Mouse (Mus musculus) liver, embryonic 11.5 days (tissue): ENCODE data around the gene Sgsm3. TPM values are rescaled to one million over a fixed set of nuclear protein-coding genes. Genes with fewer than 3 reads are reported as not detected.

Experiments used
- ATAC-seq: fragments of 200-750 bp; cut with Nextera tagmentation; replicated peaks from 2 replicates; pipeline ENCODE4 v1.8.0; 2017; ENCODE audit warnings: moderate number of reproducible peaks, mild to moderate bottlenecking, moderate TSS enrichment, moderate library complexity; ENCODE audit not compliant: low FRiP score
- DNase-seq: peaks from one replicate; pipeline ENCODE4 v3.0.0-alpha.2; 2017; ENCODE audit warnings: low spot score
- H3K27ac ChIP-seq: fragments of 300-500 bp; sonication (generic); 2 replicates; pipeline ENCODE4 v1.5.1; 2014; ENCODE audit warnings: mild to moderate bottlenecking, low read depth, low read length, control low read depth
- H3K27me3 ChIP-seq: fragments of 300-500 bp; sonication (generic); replicated peaks from 2 replicates; pipeline ENCODE4 v1.6.1; 2014; ENCODE audit warnings: low read length, mixed read lengths; ENCODE audit not compliant: control insufficient read depth, insufficient read depth
- H3K36me3 ChIP-seq: fragments of 300-500 bp; sonication (generic); 2 replicates; pipeline ENCODE4 v1.6.1; 2014; ENCODE audit warnings: mild to moderate bottlenecking, low read length, moderate library complexity, mixed read lengths; ENCODE audit not compliant: control insufficient read depth, insufficient read depth
- H3K4me1 ChIP-seq: fragments of 300-500 bp; sonication (generic); replicated peaks from 2 replicates; pipeline ENCODE4 v1.6.1; 2014; ENCODE audit warnings: low read length, mixed read lengths; ENCODE audit not compliant: control insufficient read depth, insufficient read depth
- H3K4me2 ChIP-seq: fragments of 300-500 bp; sonication (generic); 2 replicates; pipeline ENCODE4 v1.6.1; 2014; ENCODE audit warnings: mild to moderate bottlenecking, control low read depth, moderate library complexity
- H3K4me3 ChIP-seq: fragments of 300-500 bp; sonication (generic); 2 replicates; pipeline ENCODE4 v1.5.1; 2014; ENCODE audit warnings: low read depth, low read length, control low read depth
- H3K9ac ChIP-seq: fragments of 300-500 bp; sonication (generic); 2 replicates; pipeline ENCODE4 v1.6.1; 2014; ENCODE audit warnings: low read depth, low read length, control low read depth
- H3K9me3 ChIP-seq: fragments of 300-500 bp; sonication (generic); 2 replicates; pipeline ENCODE4 v1.6.1; 2016; ENCODE audit warnings: low read length, inconsistent platforms, mixed read lengths; ENCODE audit not compliant: control insufficient read depth
- WGBS: fragments of 180-500 bp; shearing (Covaris S2); extraction: QIAGEN DNeasy Blood & Tissue Kit; methylation state at CpG from one replicate; pipeline ENCODE4 v1.1.7; 2014; 5-methylcytosine and 5-hydroxymethylcytosine counted together
- polyA plus RNA-seq: library from polyadenylated mRNA; unstranded; fragments of >200 nt; fragmentation: Nextera tagmentation; extraction: Ambion mirVana; gene quantifications from 2 replicates; pipeline ENCODE4 v1.2.1, GENCODE M21; 2014

Sgsm3 gene
- polyA plus RNA-seq, 1 experiment from 2014 or later = 28.8 TPM

- ATAC-seq (no peak), DNase-seq (no peak)
- no peak overlapping the region for H3K4me3 ChIP-seq
- H3K4me1 ChIP-seq = no peaks in the 10 kb centered on the region
- no peak overlapping the region for H3K4me2 ChIP-seq
- no peak overlapping the region for H3K9ac ChIP-seq
- H3K9me3 ChIP-seq = no peaks in the 10 kb centered on the region
- WGBS = 74% methylated on average over 5 of the region's 5 CpGs
- H3K27me3 ChIP-seq = no peaks in the 10 kb centered on the region
- H3K27ac ChIP-seq = no peak overlapping the region
- no peaks in the 10 kb centered on the region for H3K36me3 ChIP-seq
Measured at GRCm38 (mm10) chr15:80939401-80939800, 38.2 kb upstream of the Sgsm3 start.

- no peak for ATAC-seq
- Histone ChIP-seq H3K9me3 (no peaks in the 10 kb centered on the region), H3K4me3 (no peak overlapping the region), H3K36me3 (no peaks in the 10 kb centered on the region), H3K4me1 (no peaks in the 10 kb centered on the region), H3K4me2 (no peak overlapping the region), H3K9ac (no peak overlapping the region), H3K27ac (no peak overlapping the region), H3K27me3 (no peaks in the 10 kb centered on the region)
- 90% methylated on average over 6 of the region's 6 CpGs for WGBS
- DNase-seq = no peak
Measured at GRCm38 (mm10) chr15:80941468-80942040, 36.0 kb upstream of the Sgsm3 start.

- H3K9ac ChIP-seq = no peak overlapping the region
- no peaks in the 10 kb centered on the region for H3K9me3 ChIP-seq
- WGBS = 44% methylated on average over 3 of the region's 3 CpGs
- no peak for DNase-seq
- H3K4me3 ChIP-seq = no peak overlapping the region
- no peak overlapping the region for H3K4me2 ChIP-seq
- H3K4me1 ChIP-seq = peaks cover 12% of the 10 kb centered on the region
- no peak for ATAC-seq
- no peaks in the 10 kb centered on the region; the same call in 1 of the 2 replicates for H3K36me3 ChIP-seq
- H3K27me3 ChIP-seq = no peaks in the 10 kb centered on the region
- H3K27ac ChIP-seq = no peak overlapping the region
Measured at GRCm38 (mm10) chr15:80945851-80946250, 31.7 kb upstream of the Sgsm3 start.

GRCm38 (mm10) chr15:80948145-80949135 is 29.1 kb upstream of the Sgsm3 start, which contains the start of gene Adsl:
Gene Adsl (plus strand): TSS chr15:80948490.
- WGBS = under 1% methylated on average over 63 of the region's 63 CpGs
- H3K4me2 ChIP-seq = peak within 1 kb of the TSS; percentile 71
- ATAC-seq = peak; percentile 91
- peaks cover 12% of the 10 kb centered on the region for H3K4me1 ChIP-seq
- no peaks in the 10 kb centered on the region for H3K27me3 ChIP-seq
- no peaks in the 10 kb centered on the region for H3K9me3 ChIP-seq
- H3K9ac ChIP-seq = peak within 1 kb of the TSS; percentile 87
- peak; percentile 93 for DNase-seq
- H3K27ac ChIP-seq = peak within 1 kb of the TSS; percentile 57; the same call in 1 of the 2 replicates
- peaks cover 14% of the 10 kb centered on the region for H3K36me3 ChIP-seq
- H3K4me3 ChIP-seq = peak within 1 kb of the TSS; percentile 82

GRCm38 (mm10) chr15:80949431-80949830 is 28.1 kb upstream of the Sgsm3 start:
- no peak for ATAC-seq
- peaks cover 21% of the 10 kb centered on the region for H3K36me3 ChIP-seq
- DNase-seq = no peak
- H3K9ac ChIP-seq = peak overlapping the region; percentile 87
- WGBS = 45% methylated on average over 4 of the region's 4 CpGs
- H3K4me3 ChIP-seq = peak overlapping the region; percentile 82
- H3K4me2 ChIP-seq = peak overlapping the region; percentile 71
- H3K27ac ChIP-seq = no peak overlapping the region
- no peaks in the 10 kb centered on the region for H3K9me3 ChIP-seq
- peaks cover 12% of the 10 kb centered on the region for H3K4me1 ChIP-seq
- no peaks in the 10 kb centered on the region for H3K27me3 ChIP-seq

GRCm38 (mm10) chr15:80950055-80950454 is 27.5 kb upstream of the Sgsm3 start:
- peak overlapping the region; percentile 71 for H3K4me2 ChIP-seq
- ATAC-seq = no peak
- WGBS = 83% methylated on average over 7 of the region's 7 CpGs
- peaks cover 27% of the 10 kb centered on the region for H3K36me3 ChIP-seq
- peaks cover 12% of the 10 kb centered on the region for H3K4me1 ChIP-seq
- DNase-seq = no peak
- peak overlapping the region; percentile 30; the same call in 1 of the 2 replicates for H3K9ac ChIP-seq
- no peaks in the 10 kb centered on the region for H3K27me3 ChIP-seq
- H3K27ac ChIP-seq = no peak overlapping the region
- peak overlapping the region; percentile 82 for H3K4me3 ChIP-seq
- H3K9me3 ChIP-seq = no peaks in the 10 kb centered on the region

- no peaks in the 10 kb centered on the region for H3K9me3 ChIP-seq
- H3K27ac ChIP-seq = no peak overlapping the region
- peaks cover 12% of the 10 kb centered on the region for H3K4me1 ChIP-seq
- no peak for ATAC-seq
- H3K4me3 ChIP-seq = no peak overlapping the region
- H3K27me3 ChIP-seq = no peaks in the 10 kb centered on the region
- no peak overlapping the region for H3K9ac ChIP-seq
- DNase-seq = no peak
- no peak overlapping the region for H3K4me2 ChIP-seq
- H3K36me3 ChIP-seq = peaks cover 45% of the 10 kb centered on the region
- WGBS = 88% methylated on average over 9 of the region's 9 CpGs
Measured at GRCm38 (mm10) chr15:80953971-80954370, 23.6 kb upstream of the Sgsm3 start.

GRCm38 (mm10) chr15:80954861-80955260 is 22.7 kb upstream of the Sgsm3 start:
- DNase-seq = no peak
- H3K9ac ChIP-seq = no peak overlapping the region
- no peaks in the 10 kb centered on the region for H3K9me3 ChIP-seq
- peaks cover 45% of the 10 kb centered on the region for H3K36me3 ChIP-seq
- ATAC-seq = no peak
- no peak overlapping the region for H3K4me2 ChIP-seq
- no peak overlapping the region for H3K27ac ChIP-seq
- no peak overlapping the region for H3K4me3 ChIP-seq
- WGBS = 81% methylated on average over 3 of the region's 3 CpGs
- no peaks in the 10 kb centered on the region for H3K27me3 ChIP-seq
- H3K4me1 ChIP-seq = peaks cover 5% of the 10 kb centered on the region
